Mouse (Mus musculus) bone marrow, adult 2 months (tissue): ENCODE data around the gene Ndst2.
A peak's percentile ranks its signal among the peaks of the same experiment; 100 is the strongest.

Experiments used
- CTCF ChIP-seq: fragments of 200-500 bp; IDR thresholded peaks from 2 replicates; pipeline ENCODE4 v1.5.1; 2011; ENCODE audit warnings: low read length, control low read depth; ENCODE audit not compliant: control insufficient read depth, insufficient read depth
- POLR2A ChIP-seq: fragments of 200-500 bp; IDR thresholded peaks from 2 replicates; pipeline ENCODE4 v1.6.1; 2011; ENCODE audit warnings: low read depth, mild to moderate bottlenecking, control low read depth, low read length, borderline replicate concordance; ENCODE audit not compliant: control insufficient read depth

DNA sequence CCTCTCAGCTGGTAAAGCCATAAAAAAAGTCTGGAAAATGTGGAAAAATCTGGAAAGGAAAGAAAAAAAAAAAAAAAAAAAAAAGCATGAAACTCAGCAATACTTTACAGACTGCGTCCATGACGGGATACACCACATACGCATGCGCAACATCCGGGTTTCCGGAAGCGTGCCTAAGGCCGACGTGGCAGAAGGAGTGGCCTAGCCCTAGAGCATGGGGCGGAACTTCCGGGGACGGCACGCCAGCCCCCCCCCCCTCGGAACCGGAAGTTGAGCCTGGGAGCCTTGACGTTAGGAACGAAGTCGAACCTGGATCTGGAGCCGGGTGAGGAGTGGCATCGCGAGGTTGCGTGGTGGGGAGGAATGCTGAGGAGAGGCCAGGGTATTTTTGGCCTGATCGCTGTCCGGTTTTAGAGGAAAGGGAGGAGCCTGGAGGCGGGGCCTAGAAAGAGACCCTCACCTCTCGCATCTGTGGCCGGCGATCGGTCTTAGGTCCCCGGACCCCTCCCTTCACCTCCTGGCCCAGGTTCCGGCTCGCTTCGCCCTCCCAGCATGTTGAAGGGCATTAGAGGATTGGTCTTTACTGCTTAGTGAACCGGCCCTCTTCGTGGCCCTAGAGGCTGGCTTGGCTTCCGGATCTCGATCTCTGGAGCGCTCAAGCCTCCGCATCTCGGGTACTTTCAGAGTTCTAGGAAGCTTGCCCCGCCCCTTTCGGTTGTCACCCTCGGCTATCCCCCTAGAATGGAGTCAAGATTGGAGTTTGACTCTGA, 60.1 kb downstream of the Ndst2 start, which contains the start of gene Sec24c:
- TF ChIP-seq CTCF (no peak), POLR2A (peak; percentile 63; the same call in 1 of the 2 replicates)
